Mouse (Mus musculus): Measurements from ENCODE around the gene Hoxb7. TPM values are rescaled to one million over a fixed set of nuclear protein-coding genes. Genes with fewer than 3 reads are reported as not detected.

Hoxb7 gene
- total RNA-seq, 4 experiments from 2014 or later = not detected

DNA sequence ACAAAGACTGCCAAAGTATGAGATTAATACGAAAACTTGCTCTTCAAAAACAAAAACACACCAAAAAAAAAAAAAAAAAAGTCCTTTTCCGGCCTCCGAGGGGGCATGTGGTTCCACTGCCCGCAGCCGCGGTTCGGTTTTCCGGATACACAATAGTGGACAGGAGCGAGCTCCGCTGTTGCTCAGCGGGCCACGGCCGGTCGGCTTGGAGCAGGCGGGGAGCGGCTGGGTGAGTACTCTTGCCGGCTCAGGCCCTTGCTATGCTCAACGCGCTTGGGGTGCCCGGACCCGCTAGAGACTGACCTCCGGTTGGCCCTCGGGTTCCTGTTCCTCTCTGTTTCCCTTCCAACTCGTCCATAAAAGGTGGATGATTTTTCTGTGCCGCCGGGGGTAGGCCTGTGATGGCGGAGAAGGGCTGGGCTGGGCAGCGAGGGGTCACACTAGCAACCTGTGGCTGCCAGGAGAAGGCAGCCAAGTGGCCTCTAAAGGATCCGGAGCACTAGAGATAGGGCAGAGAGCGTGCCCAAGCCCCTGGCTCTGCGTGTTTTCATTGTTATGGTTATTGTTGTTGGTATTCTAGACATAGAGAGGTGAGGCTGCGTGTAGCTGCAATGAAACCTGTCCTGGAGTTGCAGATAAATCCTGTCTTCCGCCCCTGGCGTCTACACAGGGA lies 28.4 kb downstream of the Hoxb7 start:
- DNase-seq (ENCODE audit: low spot score in 2 of 2) = no peak

DNA sequence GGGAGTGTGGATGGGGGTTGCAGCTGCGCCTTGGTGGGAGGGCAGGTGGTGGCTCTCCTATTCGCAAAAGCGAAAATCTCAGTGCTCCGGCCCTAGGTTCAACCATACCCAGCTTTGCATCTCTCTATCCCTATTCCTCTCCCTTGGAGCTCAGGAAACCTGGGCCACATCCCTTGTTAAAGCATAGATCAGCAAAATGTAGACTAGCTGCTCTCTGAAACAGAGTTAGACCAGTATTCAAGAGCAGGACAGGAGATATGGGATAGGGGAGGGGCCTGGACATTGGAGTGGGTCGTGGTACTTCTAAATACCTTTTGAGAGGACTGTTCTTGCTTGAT lies 28.9 kb downstream of the Hoxb7 start:
- DNase-seq (ENCODE audit: low spot score in 2 of 2) = no peak

- DNase-seq (ENCODE audit: low spot score in 2 of 2) = no peak
Measured at GRCm38 (mm10) chr11:96316696-96317607, 30.5 kb downstream of the Hoxb7 start.

GRCm38 (mm10) chr11:96317608-96318367 lies 31.4 kb downstream of the Hoxb7 start, which contains the start of gene Hoxb4:
Gene Hoxb4, plus strand, starts transcription at chr11:96318267.
- DNase-seq (ENCODE audit: low spot score in 2 of 2) = no peak

DNA sequence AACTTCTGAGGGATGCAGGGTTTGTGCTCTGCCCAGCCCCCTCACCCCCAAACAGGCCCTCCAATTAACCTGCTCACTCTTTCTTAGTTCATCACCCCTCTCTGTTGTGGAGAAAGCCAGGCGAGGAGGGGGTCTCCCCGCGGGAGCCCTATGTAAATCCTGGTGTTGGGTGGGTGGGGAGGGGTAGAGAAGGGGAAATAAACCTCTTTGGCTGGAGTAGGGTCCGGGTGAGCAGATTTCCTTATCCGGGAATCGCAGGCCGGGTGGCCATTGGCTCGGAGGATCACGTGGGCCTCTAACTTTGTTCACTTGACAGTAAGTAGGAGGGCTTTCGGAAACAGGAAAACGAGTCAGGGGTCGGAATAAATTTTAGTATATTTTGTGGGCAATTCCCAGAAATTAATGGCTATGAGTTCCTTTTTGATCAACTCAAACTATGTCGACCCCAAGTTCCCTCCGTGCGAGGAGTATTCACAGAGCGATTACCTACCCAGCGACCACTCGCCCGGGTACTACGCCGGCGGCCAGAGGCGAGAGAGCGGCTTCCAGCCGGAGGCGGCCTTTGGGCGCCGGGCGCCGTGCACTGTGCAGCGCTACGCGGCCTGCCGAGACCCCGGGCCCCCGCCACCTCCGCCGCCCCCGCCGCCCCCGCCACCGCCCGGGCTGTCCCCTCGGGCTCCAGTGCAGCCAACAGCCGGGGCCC lies 32.1 kb downstream of the Hoxb7 start:
- DNase-seq (ENCODE audit: low spot score in 2 of 2) = no peak

GRCm38 (mm10) chr11:96319071-96319902 lies 32.9 kb downstream of the Hoxb7 start:
- no peak for DNase-seq (ENCODE audit: low spot score in 2 of 2)

DNA sequence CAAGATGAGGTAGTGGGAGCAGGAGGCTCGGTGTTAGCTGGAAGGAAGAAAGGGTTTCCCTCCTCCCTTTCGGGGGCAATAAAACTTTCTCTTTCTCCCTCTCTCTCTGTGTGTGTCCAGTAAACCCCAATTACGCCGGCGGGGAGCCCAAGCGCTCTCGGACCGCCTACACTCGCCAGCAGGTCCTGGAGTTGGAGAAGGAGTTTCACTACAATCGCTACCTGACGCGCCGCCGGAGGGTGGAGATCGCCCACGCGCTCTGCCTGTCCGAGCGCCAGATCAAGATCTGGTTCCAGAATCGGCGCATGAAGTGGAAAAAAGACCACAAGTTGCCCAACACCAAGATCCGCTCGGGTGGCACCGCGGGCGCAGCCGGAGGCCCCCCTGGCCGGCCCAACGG lies 33.5 kb downstream of the Hoxb7 start:
- no peak for DNase-seq (ENCODE audit: low spot score in 2 of 2)

GRCm38 (mm10) chr11:96320688-96321087 lies 34.3 kb downstream of the Hoxb7 start:
- DNase-seq (ENCODE audit: low spot score in 2 of 2) = no peak

GRCm38 (mm10) chr11:96321846-96322245 lies 35.4 kb downstream of the Hoxb7 start:
- DNase-seq (ENCODE audit: low spot score in 2 of 2) = no peak

DNA sequence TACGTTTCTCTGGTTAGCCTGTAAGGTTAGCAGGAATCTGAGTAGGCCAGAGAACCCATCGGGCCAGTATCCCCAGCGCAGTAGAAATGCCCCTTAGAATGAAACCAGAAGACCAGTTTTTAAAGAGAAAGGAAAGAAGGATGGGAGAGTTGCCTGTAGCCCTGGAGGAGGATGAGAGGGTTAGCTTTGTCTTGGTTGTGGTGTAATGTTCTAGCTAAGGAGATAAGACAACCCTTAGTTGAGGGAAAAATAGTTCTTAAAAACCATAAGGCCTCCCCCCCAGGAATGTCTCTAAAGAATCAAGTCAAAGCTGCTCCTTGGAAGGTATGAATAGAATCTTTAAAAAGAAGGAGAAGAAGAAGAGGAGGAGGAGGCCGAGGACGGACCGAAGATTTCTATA lies 36.3 kb downstream of the Hoxb7 start:
- no peak for DNase-seq (ENCODE audit: low spot score in 2 of 2)

GRCm38 (mm10) chr11:96323154-96323553 lies 36.7 kb downstream of the Hoxb7 start, which contains the start of gene Hoxb3:
Gene Hoxb3, plus strand, starts transcription at chr11:96323326.
- no peak for DNase-seq (ENCODE audit: low spot score in 2 of 2)

- no peak for DNase-seq (ENCODE audit: low spot score in 2 of 2)
Measured at GRCm38 (mm10) chr11:96324125-96324524, 37.7 kb downstream of the Hoxb7 start.

DNA sequence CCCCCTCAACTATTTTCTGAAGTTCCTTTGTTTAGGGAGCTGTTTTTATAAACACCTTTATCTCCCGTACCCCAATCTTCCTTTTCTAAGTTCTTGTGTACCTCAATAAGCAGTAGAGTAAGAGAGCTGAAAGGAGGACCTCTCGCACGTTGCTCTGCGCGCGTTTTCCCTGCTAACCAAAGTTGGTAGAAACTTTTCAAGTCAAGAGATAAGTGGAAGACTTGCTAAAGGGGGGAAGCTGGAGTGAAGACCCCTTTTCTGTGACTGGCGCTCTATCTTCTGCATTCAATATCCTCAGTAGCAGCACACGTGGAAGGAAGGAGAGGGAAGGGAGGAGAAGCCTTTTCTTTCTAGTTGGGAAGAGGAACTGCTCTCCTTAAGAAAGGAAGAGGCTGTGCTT lies 38.5 kb downstream of the Hoxb7 start:
- DNase-seq (ENCODE audit: low spot score in 2 of 2) = no peak

- DNase-seq (ENCODE audit: low spot score in 2 of 2) = no peak
Measured at GRCm38 (mm10) chr11:96325747-96326212, 39.4 kb downstream of the Hoxb7 start.

DNA sequence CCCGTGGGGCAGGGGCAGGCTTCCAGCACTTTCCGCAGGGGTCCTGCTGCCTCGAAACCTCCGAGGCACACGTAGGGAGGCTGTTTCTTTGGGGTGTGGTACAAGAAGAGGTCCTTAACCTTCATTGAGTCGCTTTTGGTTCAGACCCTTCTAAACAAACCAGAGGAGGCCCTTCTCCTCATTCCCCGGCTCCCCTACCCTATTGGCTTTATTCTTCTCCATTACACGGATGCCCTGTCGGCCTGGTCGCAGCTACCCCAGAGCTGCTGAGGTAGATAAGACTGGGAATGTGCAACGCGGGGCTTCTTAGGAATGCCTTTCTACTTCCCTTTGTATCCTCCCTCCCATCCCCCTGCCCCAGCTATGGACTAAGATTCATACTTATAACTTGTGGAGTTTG lies 40.3 kb downstream of the Hoxb7 start:
- DNase-seq (ENCODE audit: low spot score in 2 of 2) = no peak

DNA sequence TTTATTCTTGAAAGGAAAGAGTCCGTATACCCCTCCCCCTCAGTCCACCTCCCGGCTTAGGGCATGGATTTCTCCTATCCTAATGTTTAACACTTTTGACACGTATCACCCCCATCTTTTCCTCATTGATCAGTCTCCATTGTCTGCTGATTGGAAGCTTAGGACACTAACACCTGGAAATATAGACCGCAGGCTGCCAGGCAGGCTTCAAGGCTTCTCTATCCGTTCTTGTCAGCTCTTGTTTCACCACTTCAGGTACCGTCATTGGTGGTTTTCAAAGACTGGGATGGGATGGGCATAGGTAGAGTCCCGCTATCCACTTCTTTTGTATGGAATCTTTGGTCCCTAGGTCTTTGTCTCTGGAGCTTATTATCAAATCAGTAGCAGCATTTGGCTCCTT lies 40.7 kb downstream of the Hoxb7 start:
- no peak for DNase-seq (ENCODE audit: low spot score in 2 of 2)

DNA sequence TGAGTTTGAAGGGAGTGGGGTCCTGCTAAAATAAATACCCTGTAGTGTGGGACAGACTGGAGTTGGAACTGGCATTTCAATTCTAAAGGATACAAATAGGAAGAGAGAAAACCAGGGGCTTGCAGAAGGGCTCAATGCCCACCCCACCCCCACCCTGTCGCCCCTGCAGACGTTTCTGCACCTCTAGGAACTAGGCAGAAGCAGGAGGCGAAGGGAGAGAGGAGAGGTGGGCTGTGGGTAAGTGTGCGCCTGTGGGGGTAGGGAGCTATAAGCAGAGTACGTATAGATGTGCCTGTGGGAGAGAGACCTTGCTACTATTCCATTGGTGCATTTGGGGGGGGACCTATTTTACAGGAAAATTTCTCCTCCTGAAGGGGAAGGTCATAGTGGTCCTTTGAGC lies 41.3 kb downstream of the Hoxb7 start:
- DNase-seq (ENCODE audit: low spot score in 2 of 2) = no peak

DNA sequence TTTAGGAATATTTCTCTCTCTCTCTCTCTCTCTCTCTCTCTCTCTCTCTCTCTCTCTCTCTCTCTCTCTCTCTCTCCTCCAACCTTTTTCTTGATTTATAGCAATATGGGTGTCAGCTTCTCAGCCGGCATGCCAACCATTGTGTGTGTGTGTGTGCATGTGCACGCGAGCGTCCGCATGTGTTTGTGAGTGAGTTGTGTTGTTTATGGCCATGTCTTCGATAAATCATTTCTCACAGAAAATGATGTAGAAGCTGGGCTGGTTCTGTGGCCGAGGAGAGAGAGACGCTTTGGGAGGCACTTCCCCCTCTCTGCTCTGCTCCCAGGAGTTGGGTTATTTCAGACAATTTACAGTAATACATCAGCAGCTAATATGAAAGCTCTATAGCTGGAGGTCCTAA lies 42.2 kb downstream of the Hoxb7 start:
- no peak for DNase-seq (ENCODE audit: low spot score in 2 of 2)

DNA sequence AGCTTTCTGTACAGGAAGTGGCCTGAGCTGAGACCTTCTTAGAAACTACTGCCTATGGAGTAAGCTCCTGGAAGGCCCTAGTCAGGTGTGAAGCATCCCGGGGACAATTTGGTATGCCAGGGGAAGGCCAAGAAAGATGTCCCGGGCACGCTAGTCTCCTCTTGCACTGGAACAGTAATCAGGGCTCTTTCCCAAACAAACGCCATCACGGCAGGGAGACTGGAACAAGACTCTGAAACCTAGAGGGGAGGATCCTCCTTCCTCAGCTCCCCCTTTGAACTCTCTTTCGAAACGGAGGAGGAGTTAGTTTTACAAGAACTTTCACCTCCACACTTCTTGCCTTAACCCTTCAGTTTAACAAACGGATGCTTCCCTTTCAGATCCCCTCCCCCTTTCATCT lies 45.7 kb downstream of the Hoxb7 start:
- no peak for DNase-seq (ENCODE audit: low spot score in 2 of 2)

- no peak for DNase-seq (ENCODE audit: low spot score in 2 of 2)
Measured at GRCm38 (mm10) chr11:96332618-96333032, 46.2 kb downstream of the Hoxb7 start.

Measured in layer of hippocampus, adult 8-10 months (tissue).